Mouse (Mus musculus) kidney, adult 18-20 months (tissue): ENCODE data around the gene 4921511M17Rik.
"Not testable (repeated sequence)": the region's sequence is repeated elsewhere in the genome, so short reads cannot be mapped to it uniquely, and the experiment has no call there.

Source experiments
- DNase-seq: peaks from one replicate; pipeline ENCODE4 v3.0.0; 2021

Gene 4921511M17Rik

GRCm38 (mm10) chrX:154033727-154034126, at the start of gene 4921511M17Rik:
Gene 4921511M17Rik (minus strand): TSS chrX:154033827.
- not testable (repeated sequence) for DNase-seq

- DNase-seq: not testable (repeated sequence)
Measured at GRCm38 (mm10) chrX:154054939-154055338, 21.3 kb upstream of the 4921511M17Rik start, which contains the start of gene Gm10057. Gene Gm10057 (minus strand): TSS chrX:154055039.

- DNase-seq: not testable (repeated sequence)
Measured at GRCm38 (mm10) chrX:154012540-154012939, 21.1 kb downstream of the 4921511M17Rik start, which contains the start of gene Samt1. Gene Samt1 (minus strand): TSS chrX:154012640.

GRCm38 (mm10) chrX:153976914-153977313, 56.7 kb downstream of the 4921511M17Rik start:
- DNase-seq: not testable (repeated sequence)

GRCm38 (mm10) chrX:153976467-153976866, 57.2 kb downstream of the 4921511M17Rik start:
- DNase-seq: not testable (repeated sequence)

GRCm38 (mm10) chrX:153974450-153974849, 59.2 kb downstream of the 4921511M17Rik start:
- DNase-seq: no peak
